Comparison of ENCODE assay signal across 7 mouse cellular contexts in the genomic region with DNA sequence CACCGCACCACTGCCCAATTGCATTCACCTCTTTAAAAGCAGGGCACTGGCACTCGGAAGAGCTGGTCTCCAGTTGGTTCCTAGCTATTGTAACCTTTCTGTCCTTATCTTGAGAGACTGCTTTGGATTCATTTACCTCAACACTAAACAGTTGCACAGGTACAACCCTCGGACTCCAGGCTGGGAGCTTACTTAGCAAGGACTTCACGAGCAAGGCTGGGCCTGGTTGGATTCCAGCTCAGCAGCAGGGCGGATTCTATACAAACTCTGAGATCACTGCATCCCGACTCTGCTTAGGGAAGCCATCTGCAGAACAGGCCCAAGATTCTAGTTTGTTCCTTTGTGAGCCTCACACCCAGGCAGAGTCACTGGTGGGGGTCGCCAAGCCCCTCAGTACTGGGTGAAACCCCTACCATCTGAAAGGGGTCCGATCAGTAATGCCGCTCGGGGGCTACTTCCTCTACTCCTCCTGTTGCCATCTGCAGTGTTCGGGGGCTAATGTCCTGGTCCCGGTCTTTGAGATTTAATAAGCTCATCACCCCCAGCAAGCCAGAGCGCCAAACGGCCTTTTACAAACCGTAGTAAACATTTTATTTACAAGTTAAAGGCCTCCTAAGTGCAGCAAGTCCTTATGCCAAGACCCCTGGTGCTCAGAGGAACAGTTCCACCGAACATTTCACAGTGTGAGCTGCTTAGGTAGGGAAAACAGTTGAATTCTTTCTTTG. TPM values are rescaled to one million over a fixed set of nuclear protein-coding genes. Genes with fewer than 3 reads are reported as not detected.
DNase-seq lines count a peak whose midpoint lies in the region; ATAC-seq lines count a peak whose summit lies in the region.

No protein-coding gene starts in this region.

- 15% methylated on average over 16 of the region's 16 CpGs for WGBS in kidney, embryonic 16.5 days
- WGBS in embryonic facial prominence, embryonic 14.5 days: 17% methylated on average over 16 of the region's 16 CpGs
- WGBS in intestine, embryonic 14.5 days: 11% methylated on average over 16 of the region's 16 CpGs
- 4% methylated on average over 16 of the region's 16 CpGs for WGBS in neural tube, embryonic 12.5 days

- no peaks in the 10 kb centered on the region for H3K36me3 ChIP-seq in kidney, embryonic 16.5 days (ENCODE audit: insufficient read depth, low read length)
- no peaks in the 10 kb centered on the region for H3K36me3 ChIP-seq in embryonic facial prominence, embryonic 14.5 days (ENCODE audit: control insufficient read depth, insufficient read depth, low read length)
- H3K36me3 ChIP-seq in intestine, embryonic 14.5 days (ENCODE audit: control insufficient read depth, insufficient read depth, low read length): peaks cover 34% of the 10 kb centered on the region
- no peaks in the 10 kb centered on the region for H3K36me3 ChIP-seq in neural tube, embryonic 12.5 days

- peaks cover 12% of the 10 kb centered on the region for H3K4me1 ChIP-seq in kidney, embryonic 16.5 days (ENCODE audit: insufficient read depth, low read length)
- peaks cover 7% of the 10 kb centered on the region for H3K4me1 ChIP-seq in embryonic facial prominence, embryonic 14.5 days (ENCODE audit: control insufficient read depth, insufficient read depth, low read length)
- peaks cover 30% of the 10 kb centered on the region for H3K4me1 ChIP-seq in intestine, embryonic 14.5 days (replicated peaks; ENCODE audit: control insufficient read depth, insufficient read depth, low read length)
- H3K4me1 ChIP-seq in neural tube, embryonic 12.5 days: peaks cover 15% of the 10 kb centered on the region

- no peak overlapping the region for H3K27ac ChIP-seq in kidney, embryonic 16.5 days (ENCODE audit: low read length)
- no peak overlapping the region for H3K27ac ChIP-seq in embryonic facial prominence, embryonic 14.5 days (replicated peaks; ENCODE audit: low read depth, low read length)
- H3K27ac ChIP-seq in intestine, embryonic 14.5 days (ENCODE audit: low read depth): peak overlapping the region; percentile 100
- H3K27ac ChIP-seq in neural tube, embryonic 12.5 days: no peak overlapping the region

- H3K4me2 ChIP-seq in kidney, embryonic 16.5 days (replicated peaks; ENCODE audit: low read depth, low read length): peak overlapping the region; percentile 87
- peak overlapping the region; percentile 56; the same call in 1 of the 2 replicates for H3K4me2 ChIP-seq in embryonic facial prominence, embryonic 14.5 days (ENCODE audit: low read depth, low read length)
- H3K4me2 ChIP-seq in intestine, embryonic 14.5 days (ENCODE audit: low read length): peak overlapping the region; percentile 73
- H3K4me2 ChIP-seq in neural tube, embryonic 12.5 days (replicated peaks): peak overlapping the region; percentile 60

- DNase-seq in kidney, postnatal 4 days: no peak
- DNase-seq in embryonic facial prominence, embryonic 14.5 days (ENCODE audit: low spot score): no peak
- no peak for DNase-seq in intestine, embryonic 14.5 days (ENCODE audit: low spot score)
- DNase-seq in right cerebral cortex, postnatal 25 days: no peak
- DNase-seq in urinary bladder, adult 18-20 months (ENCODE audit: low spot score in 2 of 2): no peak

- H3K9ac ChIP-seq in kidney, embryonic 16.5 days (replicated peaks; ENCODE audit: low read length): no peak overlapping the region
- no peak overlapping the region for H3K9ac ChIP-seq in embryonic facial prominence, embryonic 14.5 days (ENCODE audit: low read depth, low read length)
- H3K9ac ChIP-seq in intestine, embryonic 14.5 days (ENCODE audit: low read length): peak overlapping the region; percentile 99
- H3K9ac ChIP-seq in neural tube, embryonic 12.5 days: no peak overlapping the region

- H3K27me3 ChIP-seq in kidney, embryonic 16.5 days (ENCODE audit: insufficient read depth, low read length): peaks cover 98% of the 10 kb centered on the region
- peaks cover 99% of the 10 kb centered on the region for H3K27me3 ChIP-seq in embryonic facial prominence, embryonic 14.5 days (replicated peaks; ENCODE audit: control insufficient read depth, insufficient read depth, low read length)
- H3K27me3 ChIP-seq in intestine, embryonic 14.5 days (replicated peaks; ENCODE audit: control insufficient read depth, insufficient read depth, low read length): peaks cover 56% of the 10 kb centered on the region
- H3K27me3 ChIP-seq in neural tube, embryonic 12.5 days (replicated peaks): peaks cover 99% of the 10 kb centered on the region

- ATAC-seq in kidney, embryonic 16.5 days (ENCODE audit: low FRiP score, low TSS enrichment): no peak
- no peak for ATAC-seq in embryonic facial prominence, embryonic 14.5 days (ENCODE audit: low read depth)
- ATAC-seq in intestine, embryonic 14.5 days (replicated peaks; ENCODE audit: low FRiP score, low TSS enrichment, low read depth): no peak
- no peak for ATAC-seq in neural tube, embryonic 12.5 days (ENCODE audit: low FRiP score, low read depth)

- H3K4me3 ChIP-seq in kidney, embryonic 16.5 days (ENCODE audit: low read length): 0 out of 2 replicates have a peak overlapping the region, but pooled peaks have one; percentile 60
- H3K4me3 ChIP-seq in embryonic facial prominence, embryonic 14.5 days (ENCODE audit: low read depth, low read length): peak overlapping the region; percentile 37
- H3K4me3 ChIP-seq in intestine, embryonic 14.5 days (ENCODE audit: low read depth, low read length): peak overlapping the region; percentile 88
- H3K4me3 ChIP-seq in neural tube, embryonic 12.5 days: 0 out of 2 replicates have a peak overlapping the region, but pooled peaks have one; percentile 30

- H3K9me3 ChIP-seq in kidney, embryonic 16.5 days (ENCODE audit: low read length): no peaks in the 10 kb centered on the region
- H3K9me3 ChIP-seq in embryonic facial prominence, embryonic 14.5 days (ENCODE audit: control insufficient read depth, low read length): no peaks in the 10 kb centered on the region
- H3K9me3 ChIP-seq in intestine, embryonic 14.5 days (ENCODE audit: control insufficient read depth, low read length): no peaks in the 10 kb centered on the region
- H3K9me3 ChIP-seq in neural tube, embryonic 12.5 days: no peaks in the 10 kb centered on the region

RNA-seq across cellular contexts. Expression of a gene that starts 5.7 kb away (rescaled TPM):
- polyA plus RNA-seq in kidney, embryonic 16.5 days (2015; fragmentation: Nextera tagmentation; extraction: Ambion mirVana): 12.8 and 13.2 TPM in 2 replicates
- polyA plus RNA-seq in embryonic facial prominence, embryonic 14.5 days (2014; fragmentation: Nextera tagmentation; extraction: Ambion mirVana): 13.7 and 14.4 TPM in 2 replicates
- polyA plus RNA-seq in intestine, embryonic 14.5 days (2014; fragmentation: Nextera tagmentation; extraction: Ambion mirVana): 49.3 and 53.4 TPM in 2 replicates
- polyA plus RNA-seq in neural tube, embryonic 12.5 days (2016; fragmentation: Nextera tagmentation; extraction: Ambion mirVana): 12.9 and 13.0 TPM in 2 replicates

Comparison
In these comparisons a context has a peak if more than half of its experiments do, and no peak if none do; other contexts are left out.
1. H3K4me3 ChIP-seq: peak in every context shown above with its lines; median percentile 88 in intestine, embryonic 14.5 days; 60 in kidney, embryonic 16.5 days; 37 in embryonic facial prominence, embryonic 14.5 days; 30 in neural tube, embryonic 12.5 days.